Mouse (Mus musculus) bone marrow, adult 2 months (tissue): ENCODE results near the gene Rfxank. TPM values are rescaled to one million over a fixed set of nuclear protein-coding genes. Genes with fewer than 3 reads are reported as not detected.

Source experiments
- H3K27ac ChIP-seq: fragments of 200-500 bp; 2 replicates; pipeline ENCODE4 v1.5.1; 2012; ENCODE audit warnings: low read depth, mild to moderate bottlenecking, control low read depth, inconsistent platforms, low read length; ENCODE audit not compliant: control insufficient read depth, poor library complexity, insufficient read depth
- H3K4me1 ChIP-seq: fragments of 200-500 bp; 2 replicates; pipeline ENCODE4 v1.6.1; 2011; ENCODE audit warnings: low read length; ENCODE audit not compliant: control insufficient read depth, insufficient read depth
- H3K4me3 ChIP-seq: fragments of 200-500 bp; replicated peaks from 2 replicates; pipeline ENCODE3; 2011; ENCODE audit warnings: mild to moderate bottlenecking, low read depth, low read length, control low read depth; ENCODE audit not compliant: control insufficient read depth
- CTCF ChIP-seq: fragments of 200-500 bp; IDR thresholded peaks from 2 replicates; pipeline ENCODE4 v1.5.1; 2011; ENCODE audit warnings: low read length, control low read depth; ENCODE audit not compliant: control insufficient read depth, insufficient read depth
- POLR2A ChIP-seq: fragments of 200-500 bp; IDR thresholded peaks from 2 replicates; pipeline ENCODE4 v1.6.1; 2011; ENCODE audit warnings: low read depth, mild to moderate bottlenecking, control low read depth, low read length, borderline replicate concordance; ENCODE audit not compliant: control insufficient read depth
- WGBS: fragments of 180-500 bp; shearing (Covaris S2); methylation state at CpG from one replicate; pipeline ENCODE4 v1.1.7; 2018; 5-methylcytosine and 5-hydroxymethylcytosine counted together
- polyA plus RNA-seq: library from polyadenylated mRNA; stranded (reverse); fragments of >200 nt; gene quantifications from 2 replicates; pipeline ENCODE4 v1.2.4, GENCODE M21; 2011; ENCODE audit warnings: low replicate concordance; ENCODE audit not compliant: missing spikeins, insufficient read depth, insufficient read length

Rfxank gene
- polyA plus RNA-seq, 1 experiment: 14.4 TPM

DNA sequence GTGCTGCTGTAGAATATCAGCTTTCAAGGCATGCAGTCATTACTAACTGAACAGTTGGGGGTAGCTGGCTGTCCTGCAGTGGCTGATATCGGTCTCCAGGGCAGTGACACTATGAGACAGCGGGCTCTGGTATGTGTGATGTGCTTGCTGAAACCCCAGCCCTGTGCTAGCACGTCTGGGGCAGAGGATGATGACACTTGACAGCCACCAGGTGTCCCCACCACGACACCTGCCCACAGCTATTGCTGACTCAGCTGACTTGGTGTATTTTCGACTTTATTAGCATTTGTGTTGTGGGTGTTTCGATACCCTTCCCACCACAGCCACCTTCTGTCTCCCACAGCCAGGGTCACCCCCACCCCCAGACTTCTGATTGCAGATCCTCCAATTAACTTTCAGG lies 34.4 kb downstream of the Rfxank start:
- no peak overlapping the region for H3K27ac ChIP-seq
- H3K4me1 ChIP-seq: peaks cover under 1% of the 10 kb centered on the region
- WGBS: 11% methylated on average over 6 of the region's 6 CpGs
- TF ChIP-seq CTCF (peak; percentile 89), POLR2A (no peak)
- H3K4me3 ChIP-seq: no peak overlapping the region

DNA sequence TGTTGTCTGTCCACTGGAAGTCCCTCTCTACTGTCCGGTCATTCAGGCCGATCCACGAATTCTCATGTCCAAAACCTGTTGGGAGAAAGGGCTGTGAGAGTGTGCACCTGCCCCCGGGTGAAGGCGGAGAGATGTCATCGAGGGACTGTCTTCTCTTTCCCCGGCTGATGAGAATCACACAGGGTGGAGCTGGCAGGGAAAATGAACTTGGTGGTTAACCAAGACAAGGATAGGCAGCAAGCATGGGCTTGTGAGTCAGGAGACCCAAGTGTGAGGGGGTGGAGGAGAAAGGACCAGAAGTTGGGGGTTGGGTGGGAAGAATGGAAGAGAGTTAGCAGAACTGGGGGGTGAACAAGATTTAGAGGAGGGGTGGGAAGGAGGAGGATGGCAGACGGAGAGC lies 38.7 kb downstream of the Rfxank start:
- H3K27ac ChIP-seq: no peak overlapping the region
- WGBS: 76% methylated on average over 8 of the region's 8 CpGs
- TF ChIP-seq CTCF: no peak
- TF ChIP-seq POLR2A: no peak
- H3K4me1 ChIP-seq: no peaks in the 10 kb centered on the region
- H3K4me3 ChIP-seq: no peak overlapping the region

DNA sequence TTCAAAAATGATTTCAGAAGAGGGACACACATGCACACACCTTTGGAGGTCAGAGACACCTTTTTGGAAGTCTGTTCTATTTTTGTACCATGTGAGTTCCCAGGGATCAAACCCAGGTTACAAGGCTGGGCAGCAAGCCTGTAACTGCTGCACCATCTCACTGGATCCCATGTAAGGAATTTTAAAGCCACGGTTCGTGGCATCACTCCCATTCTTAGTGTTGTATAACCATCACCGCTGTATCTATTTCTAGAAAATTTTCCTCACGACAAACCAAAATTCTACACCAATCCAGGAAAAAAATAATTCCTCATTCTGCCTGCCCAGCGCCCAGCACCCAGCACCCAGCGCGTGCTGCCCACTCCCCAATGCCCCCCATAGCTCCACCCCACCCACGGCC lies 39.7 kb downstream of the Rfxank start:
- no peak for TF ChIP-seq CTCF
- TF ChIP-seq POLR2A: no peak
- Histone ChIP-seq H3K27ac (no peak overlapping the region), H3K4me3 (no peak overlapping the region), H3K4me1 (no peaks in the 10 kb centered on the region)
- WGBS: 59% methylated on average over 8 of the region's 8 CpGs

DNA sequence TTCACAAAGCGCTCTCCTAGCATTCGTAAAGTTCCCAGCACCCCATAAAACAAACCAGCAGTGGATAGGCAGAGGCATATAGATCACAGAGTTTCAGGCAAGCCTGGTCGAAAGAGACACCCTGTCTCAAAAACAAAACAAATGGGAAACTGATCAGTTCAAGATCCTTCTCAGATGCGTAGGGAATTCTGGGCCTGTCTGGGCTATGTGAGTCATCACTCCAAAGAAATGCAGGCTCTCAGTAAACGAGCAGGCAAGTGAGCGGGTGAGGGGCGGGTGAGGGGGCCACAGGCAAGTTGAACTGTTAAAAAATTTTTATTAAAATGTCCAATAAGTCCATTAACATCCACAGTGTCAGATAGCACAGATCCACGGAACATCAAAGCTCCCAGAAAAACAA lies 46.2 kb downstream of the Rfxank start:
- Histone ChIP-seq H3K4me1 (no peaks in the 10 kb centered on the region), H3K27ac (no peak overlapping the region), H3K4me3 (no peak overlapping the region)
- 74% methylated on average over 8 of the region's 8 CpGs for WGBS
- TF ChIP-seq POLR2A: no peak
- TF ChIP-seq CTCF: no peak

DNA sequence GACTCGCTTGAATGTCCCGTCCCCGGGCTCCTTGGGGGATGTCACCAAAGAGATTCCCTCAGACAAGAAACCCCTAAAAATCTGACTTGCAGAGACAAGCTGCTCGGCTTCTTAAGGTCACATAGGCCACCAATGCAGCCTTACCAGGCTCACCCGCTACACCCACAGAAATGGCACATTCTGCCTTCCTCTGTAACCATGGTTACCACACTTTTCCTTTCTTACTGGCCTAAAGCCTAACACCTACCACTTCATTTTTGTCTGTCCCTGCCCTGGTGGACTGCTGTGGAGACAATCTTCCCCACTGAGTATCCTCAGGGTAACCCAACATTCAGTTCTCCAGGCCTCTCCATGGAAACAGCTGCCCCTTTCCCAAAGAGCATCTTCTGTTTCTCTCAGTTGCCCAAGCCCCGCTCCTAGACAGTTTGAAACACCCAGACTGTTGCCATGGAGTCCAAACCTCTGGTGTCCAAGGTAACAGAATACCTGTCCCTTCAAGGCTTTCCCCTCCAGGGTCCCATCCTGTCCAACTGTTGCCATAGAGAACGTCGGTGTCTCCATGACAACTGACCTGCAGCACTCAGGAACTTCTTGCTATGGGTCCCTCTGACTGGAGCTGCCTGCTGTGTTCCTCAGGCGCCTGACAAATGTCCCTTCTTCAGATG lies 49.5 kb downstream of the Rfxank start:
- no peak for TF ChIP-seq POLR2A
- no peak for TF ChIP-seq CTCF
- Histone ChIP-seq H3K4me1 (no peaks in the 10 kb centered on the region), H3K27ac (no peak overlapping the region), H3K4me3 (no peak overlapping the region)
- WGBS: 65% methylated on average over 9 of the region's 9 CpGs

DNA sequence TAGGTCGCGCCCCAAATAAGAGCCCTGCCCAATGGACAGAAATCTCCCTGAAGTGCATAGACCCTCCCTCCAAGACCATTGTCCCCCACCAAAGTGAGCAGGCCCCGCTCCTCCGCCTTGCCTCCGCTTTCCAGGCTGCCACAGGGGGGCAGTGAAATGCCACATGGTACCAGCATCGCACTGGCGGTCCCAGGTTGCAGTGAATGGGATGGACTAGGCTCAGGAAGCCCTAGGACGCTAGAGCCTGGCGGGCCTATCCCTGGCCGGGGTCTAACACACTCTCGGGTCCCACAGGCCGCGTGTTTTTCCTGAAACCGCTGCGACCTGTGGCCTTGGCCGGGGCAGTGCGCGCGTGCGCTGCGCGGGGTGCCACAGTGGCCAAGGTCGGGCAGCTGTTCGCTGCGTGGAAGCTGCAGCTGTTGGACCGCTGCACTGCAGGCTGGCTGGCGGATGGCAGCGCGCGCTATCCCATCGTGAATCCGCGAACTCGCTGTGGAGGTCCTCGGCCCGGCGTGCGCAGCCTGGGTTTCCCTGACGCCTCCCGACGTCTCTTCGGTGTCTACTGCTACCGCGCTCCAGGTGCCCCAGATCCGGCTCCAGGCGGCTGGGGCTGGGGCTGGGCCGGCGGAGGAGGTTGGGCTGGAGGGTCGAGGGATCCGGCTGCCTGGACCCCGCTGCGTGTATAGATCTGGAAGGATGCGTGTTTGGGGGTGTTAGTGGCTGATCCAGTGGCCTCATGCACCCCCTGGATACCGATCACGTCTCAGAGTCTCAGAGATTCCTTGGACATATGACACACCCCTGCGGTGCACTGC lies 50.9 kb downstream of the Rfxank start:
- TF ChIP-seq POLR2A (no peak), CTCF (peak; percentile 49)
- H3K27ac ChIP-seq: no peak overlapping the region
- no peak overlapping the region for H3K4me3 ChIP-seq
- H3K4me1 ChIP-seq: no peaks in the 10 kb centered on the region
- 7% methylated on average over 56 of the region's 56 CpGs for WGBS

DNA sequence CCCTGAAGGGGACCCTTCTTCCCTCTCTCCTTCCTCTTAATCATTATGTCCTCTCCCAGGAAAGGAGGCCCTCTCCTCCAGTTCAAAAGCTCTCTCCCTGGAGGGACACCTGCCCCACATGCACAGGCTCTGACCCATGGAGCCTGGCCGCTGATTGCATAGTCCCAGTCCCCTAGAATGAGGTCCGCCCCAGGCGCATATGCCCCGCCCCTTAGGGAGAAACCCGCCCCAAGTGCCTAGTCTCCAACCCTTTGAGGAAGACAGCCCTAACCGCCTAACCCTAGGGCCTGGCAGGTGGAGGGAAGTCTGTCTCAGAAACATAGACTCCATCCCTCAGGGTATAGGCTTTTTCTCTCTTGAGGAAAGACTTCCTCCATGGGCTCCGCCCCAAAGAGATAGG lies 51.7 kb downstream of the Rfxank start:
- no peak overlapping the region for H3K4me3 ChIP-seq
- no peaks in the 10 kb centered on the region for H3K4me1 ChIP-seq
- TF ChIP-seq CTCF (no peak), POLR2A (no peak)
- H3K27ac ChIP-seq: no peak overlapping the region
- WGBS: 8% methylated on average over 7 of the region's 7 CpGs

DNA sequence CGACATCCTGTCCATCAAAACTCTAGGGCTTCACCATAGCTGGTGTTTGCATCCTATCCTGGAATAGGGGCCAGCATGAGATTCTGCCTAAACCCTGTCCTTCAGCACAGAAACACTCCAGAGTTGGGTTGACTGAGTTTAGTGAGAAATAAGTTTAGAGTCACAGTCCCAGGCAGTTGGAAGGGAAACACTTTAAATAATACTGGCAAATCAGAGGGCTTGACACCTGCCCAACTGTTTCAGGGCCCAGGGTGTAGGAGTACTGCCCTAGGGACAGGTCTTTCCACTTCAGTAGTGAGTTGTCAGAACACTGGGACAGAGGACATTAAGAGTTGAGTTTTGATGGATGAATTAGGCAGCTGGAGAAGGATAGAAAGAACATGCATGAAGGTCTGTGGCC lies 52.8 kb downstream of the Rfxank start:
- no peak for TF ChIP-seq POLR2A
- TF ChIP-seq CTCF: no peak
- H3K27ac ChIP-seq: no peak overlapping the region
- 27% methylated on average over 1 of the region's 1 CpGs for WGBS
- no peak overlapping the region for H3K4me3 ChIP-seq
- H3K4me1 ChIP-seq: no peaks in the 10 kb centered on the region
